Mouse (Mus musculus) hindbrain, embryonic 16.5 days (tissue): ENCODE measurements around the gene Mbd3. TPM values are rescaled to one million over a fixed set of nuclear protein-coding genes. Genes with fewer than 3 reads are reported as not detected.

Experiments
- ATAC-seq: fragments of 200-750 bp; cut with Nextera tagmentation; 2 replicates; pipeline ENCODE4 v1.8.0; 2017; ENCODE audit warnings: moderate TSS enrichment, moderate library complexity
- H3K27ac ChIP-seq: fragments of 300-500 bp; sonication (generic); 2 replicates; pipeline ENCODE4 v1.5.1; 2014; ENCODE audit warnings: low read depth, mild to moderate bottlenecking, control low read depth, low read length, moderate library complexity
- H3K27me3 ChIP-seq: fragments of 300-500 bp; sonication (generic); replicated peaks from 2 replicates; pipeline ENCODE4 v1.6.1; 2014; ENCODE audit warnings: low read length; ENCODE audit not compliant: control insufficient read depth, insufficient read depth
- H3K36me3 ChIP-seq: fragments of 300-500 bp; sonication (generic); 2 replicates; pipeline ENCODE4 v1.6.1; 2014; ENCODE audit warnings: mild to moderate bottlenecking, low read length, moderate library complexity, mixed read lengths; ENCODE audit not compliant: control insufficient read depth, insufficient read depth
- H3K4me1 ChIP-seq: fragments of 300-500 bp; sonication (generic); 2 replicates; pipeline ENCODE4 v1.6.1; 2014; ENCODE audit warnings: low read depth, low read length; ENCODE audit not compliant: control insufficient read depth, insufficient read depth
- H3K4me2 ChIP-seq: fragments of 300-500 bp; sonication (generic); 2 replicates; pipeline ENCODE4 v1.6.1; 2014; ENCODE audit warnings: mild to moderate bottlenecking, low read length, control low read depth, moderate library complexity
- H3K4me3 ChIP-seq: fragments of 300-500 bp; sonication (generic); 2 replicates; pipeline ENCODE4 v1.5.1; 2014; ENCODE audit warnings: mild to moderate bottlenecking, low read length, control low read depth, moderate library complexity
- H3K9ac ChIP-seq: fragments of 300-500 bp; sonication (generic); 2 replicates; pipeline ENCODE4 v1.6.1; 2014; ENCODE audit warnings: low read depth, mild to moderate bottlenecking, control low read depth, low read length, moderate library complexity
- H3K9me3 ChIP-seq: fragments of 300-500 bp; sonication (generic); 2 replicates; pipeline ENCODE4 v1.6.1; 2014; ENCODE audit warnings: mild to moderate bottlenecking, low read length, moderate library complexity; ENCODE audit not compliant: control insufficient read depth
- WGBS: fragments of 180-500 bp; shearing (Covaris S2); extraction: QIAGEN DNeasy Blood & Tissue Kit; methylation state at CpG from one replicate; pipeline ENCODE4 v1.1.7; 2014; 5-methylcytosine and 5-hydroxymethylcytosine counted together
- polyA plus RNA-seq: library from polyadenylated mRNA; unstranded; fragments of >200 nt; fragmentation: Nextera tagmentation; extraction: Ambion mirVana; gene quantifications from 2 replicates; pipeline ENCODE4 v1.2.1, GENCODE M21; 2015

The Mbd3 gene
- polyA plus RNA-seq, 1 experiment from 2014 or later = 196 TPM

- Histone ChIP-seq H3K9me3 (no peaks in the 10 kb centered on the region), H3K27me3 (no peaks in the 10 kb centered on the region), H3K36me3 (peaks cover 18% of the 10 kb centered on the region), H3K9ac (peak overlapping the region; percentile 72), H3K4me2 (peak overlapping the region; percentile 82), H3K4me3 (no peak overlapping the region), H3K4me1 (peaks cover 24% of the 10 kb centered on the region), H3K27ac (peak overlapping the region; percentile 80)
- ATAC-seq = no peak
- 85% methylated on average over 4 of the region's 4 CpGs for WGBS
These were observed 1.4 kb upstream of the Mbd3 start for GRCm38 (mm10) chr10:80400704-80401161.

- H3K4me3 ChIP-seq = peak overlapping the region; percentile 74
- peak overlapping the region; percentile 80 for H3K27ac ChIP-seq
- H3K4me2 ChIP-seq = peak overlapping the region; percentile 82
- H3K36me3 ChIP-seq = peaks cover 21% of the 10 kb centered on the region
- 15% methylated on average over 17 of the region's 17 CpGs for WGBS
- peaks cover 19% of the 10 kb centered on the region for H3K4me1 ChIP-seq
- peak overlapping the region; percentile 72 for H3K9ac ChIP-seq
- no peaks in the 10 kb centered on the region for H3K27me3 ChIP-seq
- no peak for ATAC-seq
- H3K9me3 ChIP-seq = no peaks in the 10 kb centered on the region
These were observed 788 bp upstream of the Mbd3 start for GRCm38 (mm10) chr10:80399973-80400703.

- H3K9ac ChIP-seq = peak overlapping the region; percentile 91
- H3K27ac ChIP-seq = peak overlapping the region; percentile 100
- peak overlapping the region; percentile 81 for H3K4me2 ChIP-seq
- H3K9me3 ChIP-seq = no peaks in the 10 kb centered on the region
- ATAC-seq = peak; percentile 80
- peaks cover 17% of the 10 kb centered on the region for H3K4me1 ChIP-seq
- 0% methylated on average over 51 of the region's 59 CpGs for WGBS
- no peaks in the 10 kb centered on the region for H3K27me3 ChIP-seq
- H3K4me3 ChIP-seq = peak overlapping the region; percentile 74
- peaks cover 32% of the 10 kb centered on the region for H3K36me3 ChIP-seq
These were observed 595 bp downstream of the Mbd3 start for GRCm38 (mm10) chr10:80398719-80399190.

GRCm38 (mm10) chr10:80398174-80398535 is 1.2 kb downstream of the Mbd3 start:
- WGBS = 0% methylated on average over 1 of the region's 1 CpGs
- peak overlapping the region; percentile 100 for H3K27ac ChIP-seq
- peak overlapping the region; percentile 77 for H3K9ac ChIP-seq
- peaks cover 17% of the 10 kb centered on the region for H3K4me1 ChIP-seq
- peaks cover 30% of the 10 kb centered on the region for H3K36me3 ChIP-seq
- H3K9me3 ChIP-seq = no peaks in the 10 kb centered on the region
- peak overlapping the region; percentile 81 for H3K4me2 ChIP-seq
- ATAC-seq = no peak
- H3K27me3 ChIP-seq = no peaks in the 10 kb centered on the region
- H3K4me3 ChIP-seq = peak overlapping the region; percentile 74

- Histone ChIP-seq H3K4me1 (peaks cover 17% of the 10 kb centered on the region), H3K4me3 (peak overlapping the region; percentile 74), H3K27ac (peak overlapping the region; percentile 100), H3K4me2 (peak overlapping the region; percentile 81), H3K36me3 (peaks cover 30% of the 10 kb centered on the region), H3K9me3 (no peaks in the 10 kb centered on the region), H3K9ac (peak overlapping the region; percentile 77), H3K27me3 (no peaks in the 10 kb centered on the region)
- WGBS = 34% methylated on average over 8 of the region's 8 CpGs
- ATAC-seq = no peak
These were observed 1.7 kb downstream of the Mbd3 start for GRCm38 (mm10) chr10:80397524-80398173.

GRCm38 (mm10) chr10:80396822-80397523 is 2.4 kb downstream of the Mbd3 start:
- Histone ChIP-seq H3K4me1 (peaks cover 17% of the 10 kb centered on the region), H3K27me3 (no peaks in the 10 kb centered on the region), H3K4me3 (no peak overlapping the region), H3K9ac (peak overlapping the region; percentile 77; the same call in 1 of the 2 replicates), H3K27ac (0 out of 2 replicates have a peak overlapping the region, but pooled peaks have one; percentile 14), H3K4me2 (peak overlapping the region; percentile 81), H3K9me3 (no peaks in the 10 kb centered on the region), H3K36me3 (peaks cover 32% of the 10 kb centered on the region)
- 94% methylated on average over 11 of the region's 11 CpGs for WGBS
- no peak for ATAC-seq

- Histone ChIP-seq H3K27me3 (no peaks in the 10 kb centered on the region), H3K4me1 (peaks cover 13% of the 10 kb centered on the region), H3K4me3 (no peak overlapping the region), H3K9ac (no peak overlapping the region), H3K36me3 (peaks cover 38% of the 10 kb centered on the region), H3K4me2 (no peak overlapping the region), H3K9me3 (no peaks in the 10 kb centered on the region), H3K27ac (no peak overlapping the region)
- 95% methylated on average over 35 of the region's 35 CpGs for WGBS
- no peak for ATAC-seq
These were observed 4.2 kb downstream of the Mbd3 start for GRCm38 (mm10) chr10:80395025-80395627.

GRCm38 (mm10) chr10:80392687-80393086 is 6.7 kb downstream of the Mbd3 start:
- Histone ChIP-seq H3K4me3 (no peak overlapping the region), H3K4me1 (peaks cover 14% of the 10 kb centered on the region), H3K27me3 (no peaks in the 10 kb centered on the region), H3K9me3 (no peaks in the 10 kb centered on the region), H3K9ac (no peak overlapping the region), H3K4me2 (no peak overlapping the region), H3K27ac (no peak overlapping the region), H3K36me3 (peaks cover 38% of the 10 kb centered on the region)
- 100% methylated on average over 5 of the region's 5 CpGs for whole genome bisulfite sequencing
- ATAC-seq = no peak
